Mouse (Mus musculus) lung, postnatal 0 days (tissue): ENCODE data around the gene Shb.

Experiments
- CTCF ChIP-seq: IDR thresholded peaks from 2 replicates; pipeline ENCODE4 v1.5.1; 2016; ENCODE audit warnings: antibody characterized with exemption, mild to moderate bottlenecking
- EP300 ChIP-seq: IDR thresholded peaks from 2 replicates; pipeline ENCODE4 v1.6.1; 2016; ENCODE audit warnings: antibody characterized with exemption, mild to moderate bottlenecking, control low read depth

DNA sequence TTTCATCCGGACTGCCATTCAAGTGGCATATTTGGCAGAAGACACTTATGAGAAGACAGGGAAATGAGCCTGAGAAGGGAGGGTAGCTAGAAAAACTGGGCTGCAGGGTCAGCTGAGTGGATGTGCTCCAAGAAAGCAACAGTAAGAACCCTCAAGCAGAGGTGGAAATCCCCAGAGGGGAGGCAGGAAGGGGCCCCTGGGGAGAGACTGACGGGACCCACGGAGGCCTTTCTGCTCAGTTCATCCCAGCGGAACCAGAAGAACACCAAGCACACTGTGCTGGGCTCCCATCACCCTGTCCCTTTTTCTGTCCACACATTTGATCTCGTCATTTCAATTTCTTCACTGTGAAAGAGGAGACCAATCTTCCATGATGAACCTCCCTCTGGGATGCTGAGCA is 33.9 kb downstream of the Shb start:
- no peak for TF ChIP-seq CTCF
- no peak for TF ChIP-seq EP300
